Mouse (Mus musculus): ENCODE data around the gene Usp3.

- no peak for TF ChIP-seq CTCF (IDR thresholded peaks at IDR 0.05; ENCODE audit: control insufficient read depth, insufficient read depth, low read length)
- no peak for TF ChIP-seq POLR2A (IDR thresholded peaks at IDR 0.05; ENCODE audit: borderline replicate concordance, control insufficient read depth, low read depth, low read length)
These were observed 8.1 kb upstream of the Usp3 start for GRCm38 (mm10) chr9:66601006-66601405.

Measured in bone marrow, adult 2 months (tissue).